Mouse (Mus musculus) liver, postnatal 0 days (tissue): ENCODE results near the gene Lrrc26. TPM values are rescaled to one million over a fixed set of nuclear protein-coding genes. Genes with fewer than 3 reads are reported as not detected.

Experiments used
- ATAC-seq: fragments of 200-750 bp; cut with Nextera tagmentation; 2 replicates; pipeline ENCODE4 v1.8.0; 2017; ENCODE audit warnings: mild to moderate bottlenecking, moderate library complexity
- DNase-seq: peaks from one replicate; pipeline ENCODE4 v3.0.0-alpha.2; 2016
- H3K27ac ChIP-seq: fragments of 300-500 bp; sonication (generic); 2 replicates; pipeline ENCODE4 v1.5.1; 2014; ENCODE audit warnings: antibody characterized with exemption, moderate library complexity, mild to moderate bottlenecking, low read depth
- H3K27me3 ChIP-seq: fragments of 300-500 bp; sonication (generic); 2 replicates; pipeline ENCODE4 v1.6.1; 2014; ENCODE audit warnings: low read length, control low read depth, mixed read lengths; ENCODE audit not compliant: insufficient read depth
- H3K36me3 ChIP-seq: fragments of 300-500 bp; sonication (generic); replicated peaks from 2 replicates; pipeline ENCODE4 v1.6.1; 2014; ENCODE audit warnings: mild to moderate bottlenecking, control low read depth, low read length, moderate library complexity, mixed read lengths; ENCODE audit not compliant: insufficient read depth
- H3K4me1 ChIP-seq: fragments of 300-500 bp; sonication (generic); 2 replicates; pipeline ENCODE4 v1.6.1; 2014; ENCODE audit warnings: antibody characterized with exemption, mild to moderate bottlenecking, control low read depth; ENCODE audit not compliant: insufficient read depth
- H3K4me2 ChIP-seq: fragments of 300-500 bp; sonication (generic); 2 replicates; pipeline ENCODE4 v1.6.1; 2014; ENCODE audit warnings: low read depth, mild to moderate bottlenecking, low read length, moderate library complexity, mixed read lengths
- H3K4me3 ChIP-seq: fragments of 300-500 bp; sonication (generic); 2 replicates; pipeline ENCODE4 v1.5.1; 2014; ENCODE audit warnings: low read depth, low read length
- H3K9ac ChIP-seq: fragments of 300-500 bp; sonication (generic); replicated peaks from 2 replicates; pipeline ENCODE4 v1.6.1; 2014; ENCODE audit warnings: mild to moderate bottlenecking, moderate library complexity
- H3K9me3 ChIP-seq: fragments of 300-500 bp; sonication (generic); 2 replicates; pipeline ENCODE4 v1.6.1; 2016; ENCODE audit warnings: mild to moderate bottlenecking, control low read depth, low read length, mixed read lengths
- CTCF ChIP-seq: sonication (generic); IDR thresholded peaks from 2 replicates; pipeline ENCODE4 v1.5.1; 2016; ENCODE audit warnings: antibody characterized with exemption, low read depth
- EP300 ChIP-seq: IDR thresholded peaks from 2 replicates; pipeline ENCODE4 v1.6.1; 2016; ENCODE audit warnings: antibody characterized with exemption, low read depth, mild to moderate bottlenecking
- WGBS: fragments of 180-500 bp; shearing (Covaris S2); extraction: QIAGEN DNeasy Blood & Tissue Kit; methylation state at CpG from one replicate; pipeline ENCODE4 v1.1.7; 2014; ENCODE audit not compliant: insufficient replicate concordance; 5-methylcytosine and 5-hydroxymethylcytosine counted together
- polyA plus RNA-seq: library from polyadenylated mRNA; unstranded; fragments of >200 nt; fragmentation: Nextera tagmentation; extraction: Ambion mirVana; gene quantifications from 2 replicates; pipeline ENCODE4 v1.2.1, GENCODE M21; 2015

Gene Lrrc26
- polyA plus RNA-seq, 1 experiment from 2014 or later, result not detected

GRCm38 (mm10) chr2:25272515-25272914, 17.2 kb upstream of the Lrrc26 start:
- ATAC-seq, result peak; percentile 37
- Histone ChIP-seq H3K9me3 (no peaks in the 10 kb centered on the region), H3K9ac (peak overlapping the region; percentile 89), H3K27me3 (no peaks in the 10 kb centered on the region), H3K4me3 (peak overlapping the region; percentile 87), H3K4me1 (peaks cover 27% of the 10 kb centered on the region), H3K4me2 (peak overlapping the region; percentile 94), H3K27ac (peak overlapping the region; percentile 52), H3K36me3 (peaks cover 47% of the 10 kb centered on the region)
- TF ChIP-seq EP300, result no peak
- TF ChIP-seq CTCF, result no peak
- WGBS, result under 1% methylated on average over 29 of the region's 29 CpGs
- DNase-seq, result no peak

- H3K27ac ChIP-seq, result peak overlapping the region; percentile 52; the same call in 1 of the 2 replicates
- no peak for TF ChIP-seq EP300
- TF ChIP-seq CTCF, result no peak
- no peaks in the 10 kb centered on the region for H3K27me3 ChIP-seq
- H3K36me3 ChIP-seq, result peaks cover 50% of the 10 kb centered on the region
- H3K4me3 ChIP-seq, result peak overlapping the region; percentile 87
- H3K4me2 ChIP-seq, result peak overlapping the region; percentile 94
- peak overlapping the region; percentile 89 for H3K9ac ChIP-seq
- H3K9me3 ChIP-seq, result no peaks in the 10 kb centered on the region
- DNase-seq (no peak), ATAC-seq (no peak)
- WGBS, result 32% methylated on average over 16 of the region's 16 CpGs
- peaks cover 22% of the 10 kb centered on the region for H3K4me1 ChIP-seq
Observed at GRCm38 (mm10) chr2:25273010-25273409, 16.7 kb upstream of the Lrrc26 start.

- H3K27ac ChIP-seq, result no peak overlapping the region
- no peak overlapping the region for H3K4me3 ChIP-seq
- peak; percentile 90 for DNase-seq
- TF ChIP-seq CTCF (peak; percentile 92), EP300 (no peak)
- H3K9ac ChIP-seq, result no peak overlapping the region
- H3K27me3 ChIP-seq, result no peaks in the 10 kb centered on the region
- peaks cover 63% of the 10 kb centered on the region for H3K36me3 ChIP-seq
- H3K4me1 ChIP-seq, result no peaks in the 10 kb centered on the region
- peak; percentile 75 for ATAC-seq
- no peaks in the 10 kb centered on the region for H3K9me3 ChIP-seq
- H3K4me2 ChIP-seq, result no peak overlapping the region
- 61% methylated on average over 13 of the region's 13 CpGs for WGBS
Observed at GRCm38 (mm10) chr2:25278928-25279882, 10.5 kb upstream of the Lrrc26 start.

- no peaks in the 10 kb centered on the region for H3K9me3 ChIP-seq
- H3K4me1 ChIP-seq, result peaks cover 4% of the 10 kb centered on the region; the same call in 1 of the 2 replicates
- no peak for ATAC-seq
- no peak overlapping the region for H3K4me3 ChIP-seq
- DNase-seq, result no peak
- H3K9ac ChIP-seq, result no peak overlapping the region
- no peak overlapping the region for H3K27ac ChIP-seq
- WGBS, result 81% methylated on average over 2 of the region's 2 CpGs
- no peak overlapping the region for H3K4me2 ChIP-seq
- TF ChIP-seq EP300 (no peak), CTCF (no peak)
- H3K27me3 ChIP-seq, result peaks cover 25% of the 10 kb centered on the region
- H3K36me3 ChIP-seq, result peaks cover 28% of the 10 kb centered on the region
Observed at GRCm38 (mm10) chr2:25285551-25285950, 4.2 kb upstream of the Lrrc26 start.

GRCm38 (mm10) chr2:25286314-25286713, 3.4 kb upstream of the Lrrc26 start:
- ATAC-seq (peak; percentile 64), DNase-seq (no peak)
- no peaks in the 10 kb centered on the region for H3K9me3 ChIP-seq
- no peak overlapping the region for H3K9ac ChIP-seq
- WGBS, result 42% methylated on average over 1 of the region's 1 CpGs
- no peak overlapping the region for H3K4me2 ChIP-seq
- peaks cover 4% of the 10 kb centered on the region; the same call in 1 of the 2 replicates for H3K4me1 ChIP-seq
- H3K36me3 ChIP-seq, result peaks cover 21% of the 10 kb centered on the region
- H3K27ac ChIP-seq, result 0 out of 2 replicates have a peak overlapping the region, but pooled peaks have one; percentile 5
- H3K27me3 ChIP-seq, result peaks cover 32% of the 10 kb centered on the region
- TF ChIP-seq CTCF, result no peak
- TF ChIP-seq EP300, result no peak
- H3K4me3 ChIP-seq, result no peak overlapping the region

- Histone ChIP-seq H3K36me3 (peaks cover 19% of the 10 kb centered on the region), H3K27ac (0 out of 2 replicates have a peak overlapping the region, but pooled peaks have one; percentile 5), H3K9me3 (no peaks in the 10 kb centered on the region), H3K27me3 (peaks cover 39% of the 10 kb centered on the region), H3K9ac (no peak overlapping the region), H3K4me1 (peaks cover 5% of the 10 kb centered on the region), H3K4me2 (no peak overlapping the region), H3K4me3 (no peak overlapping the region)
- 39% methylated on average over 7 of the region's 7 CpGs for WGBS
- TF ChIP-seq CTCF (no peak), EP300 (no peak)
- DNase-seq, result no peak
- ATAC-seq, result peak; percentile 83
Observed at GRCm38 (mm10) chr2:25286837-25287636, 2.7 kb upstream of the Lrrc26 start.
